Mouse (Mus musculus) layer of hippocampus, postnatal 14 days (tissue): ENCODE measurements around the gene Olfr1396. TPM values are rescaled to one million over a fixed set of nuclear protein-coding genes. Genes with fewer than 3 reads are reported as not detected.

Experiments used
- DNase-seq, 2 experiments: peaks; one replicate each; pipeline ENCODE4 v3.0.0; 2021 to 2022; ENCODE audit warnings: low spot score in 2 of 2, mixed read lengths in 1 of 2
- long read RNA-seq, 2 experiments: library from polyadenylated mRNA; stranded (forward); transcript quantifications; one replicate each; pipeline ENCODE4 v2.0.0; 2021
- total RNA-seq, 2 experiments: library from RNA; stranded (reverse); gene quantifications; 2 replicates each; pipeline ENCODE4 v1.2.3; 2021

Olfr1396 gene
- not detected for total RNA-seq
- long read RNA-seq, experiment 1, result 0 reads
- long read RNA-seq, experiment 2, result 0 reads

DNA sequence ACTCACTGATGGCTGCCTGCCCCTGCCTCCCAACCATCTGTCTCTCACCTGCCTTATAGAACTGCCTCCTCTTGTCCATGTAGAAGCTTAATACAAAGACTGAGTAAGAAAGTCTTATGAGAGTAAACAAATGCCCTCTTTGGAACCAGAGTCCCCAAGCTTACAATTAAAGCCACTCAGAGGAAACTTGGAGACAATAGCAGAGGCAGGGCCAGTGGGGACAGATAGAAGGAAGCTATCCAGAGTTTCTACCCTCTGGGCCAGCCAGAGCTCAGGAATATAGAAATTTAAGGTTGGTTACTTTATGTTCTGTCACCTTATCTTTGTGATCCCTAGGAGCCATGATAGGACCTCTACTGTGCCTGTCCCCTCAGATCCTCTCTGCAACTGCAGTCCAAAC, at the start of gene Olfr1396:
Olfr1396 (minus strand) TSS at position 101 of the 400 bp plus-strand sequence.
- no peak for DNase-seq

DNA sequence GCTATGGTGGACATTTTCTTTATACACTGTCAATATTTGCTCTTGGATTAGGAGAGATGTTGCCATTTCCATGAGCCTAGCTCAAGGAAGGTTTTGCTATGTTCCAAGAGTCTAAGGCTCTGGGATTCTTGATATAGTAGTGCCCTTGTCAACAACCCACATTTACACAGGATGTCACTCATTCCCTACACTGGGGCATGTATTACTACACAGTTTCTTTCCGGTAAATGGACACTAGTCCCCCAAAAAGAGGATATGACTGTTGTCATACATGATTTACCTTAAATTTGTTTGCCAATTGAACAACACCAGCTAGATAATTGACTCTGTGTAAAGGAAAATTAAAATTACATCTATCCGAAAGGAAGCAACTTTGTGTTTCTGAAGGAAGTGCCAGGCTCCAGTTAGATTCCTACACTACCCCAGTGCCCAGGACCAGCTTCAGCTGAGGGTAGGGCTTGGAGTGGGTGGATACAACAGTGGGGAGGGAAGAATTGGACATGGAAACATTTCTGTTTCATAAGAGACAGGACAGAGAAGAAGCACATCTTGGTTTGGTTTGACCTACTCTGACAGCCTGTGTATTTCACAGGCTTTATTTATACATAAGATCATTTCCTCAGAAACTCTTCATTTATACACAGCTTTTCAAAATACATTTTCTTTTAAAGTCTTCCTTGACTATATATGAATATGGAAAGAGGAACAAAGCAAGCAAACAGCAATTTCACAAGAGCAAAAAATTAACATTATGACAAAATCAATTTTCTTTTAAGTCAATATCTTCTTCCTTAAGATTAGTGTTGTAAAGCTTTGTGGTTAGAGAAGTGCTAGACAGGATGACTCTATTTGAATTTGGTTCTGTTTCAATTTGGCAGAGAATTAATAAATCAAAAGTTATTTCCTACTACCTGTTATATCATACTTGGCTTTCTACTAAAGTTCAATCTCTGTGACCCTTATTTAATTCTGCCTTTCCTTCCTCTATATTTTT, 42.4 kb upstream of the Olfr1396 start:
- DNase-seq, result no peak

DNA sequence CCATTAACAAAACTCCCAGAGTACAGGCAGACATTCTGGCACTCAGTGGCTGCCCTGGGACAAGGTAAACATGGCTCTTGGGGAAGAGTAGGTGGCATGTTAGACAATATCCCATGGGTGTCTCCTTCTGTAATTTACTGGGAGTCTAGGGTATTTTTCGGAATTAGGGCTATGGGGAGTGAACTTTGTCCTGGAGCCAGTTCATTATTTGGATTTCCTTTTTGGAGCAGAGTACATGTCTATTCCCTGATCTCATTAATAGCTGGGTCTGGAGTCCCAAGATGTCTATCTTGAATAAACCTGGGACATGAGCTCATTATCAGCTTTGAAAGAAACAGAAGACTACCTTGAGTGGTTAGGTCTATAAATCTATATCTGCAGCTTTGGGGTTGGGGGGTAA, 39.4 kb upstream of the Olfr1396 start, which contains the start of gene Olfr1394:
Olfr1394 (plus strand) TSS at position 301 of the 400 bp plus-strand sequence.
- no peak for DNase-seq

DNA sequence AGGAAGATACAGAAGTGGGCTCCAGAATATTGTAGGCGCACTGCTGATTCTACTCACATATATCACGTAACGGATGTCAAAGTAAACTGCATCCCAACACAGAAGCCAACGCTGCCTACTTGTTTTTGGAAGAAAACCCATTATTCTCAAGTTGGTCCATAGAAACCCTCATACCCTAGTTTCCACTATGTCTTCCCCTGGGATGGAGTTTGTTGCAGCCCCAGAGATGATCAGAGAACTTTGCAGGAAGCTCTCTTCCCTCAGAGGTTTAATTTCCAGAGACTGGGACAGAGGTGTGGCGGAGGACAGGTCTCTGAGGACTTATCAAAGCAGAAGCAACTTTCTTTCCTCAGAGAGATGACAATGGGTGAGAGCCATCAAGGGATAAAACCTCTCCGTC, 27.3 kb upstream of the Olfr1396 start, which contains the start of gene Olfr1395:
Olfr1395 (plus strand) TSS at position 301 of the 400 bp plus-strand sequence.
- DNase-seq, result no peak

DNA sequence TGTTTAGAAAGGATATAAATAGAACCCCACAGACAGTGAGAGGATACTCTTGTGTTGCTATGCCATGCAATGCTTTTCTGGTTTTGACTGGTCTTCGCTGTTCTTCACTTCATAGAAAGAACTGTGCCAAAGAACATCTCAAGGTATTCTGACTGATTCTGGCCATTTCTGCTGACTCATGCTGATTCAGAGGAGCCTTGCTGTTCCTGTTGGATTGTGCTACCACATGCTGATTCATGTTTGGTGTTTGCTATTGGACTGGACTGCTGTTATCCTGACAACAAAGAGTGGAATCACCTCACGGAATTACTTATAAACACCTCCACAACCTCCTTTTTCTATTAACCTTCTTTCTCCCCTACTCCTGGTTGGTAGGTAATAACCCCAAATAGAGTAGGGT, 9.5 kb upstream of the Olfr1396 start:
- DNase-seq, result no peak

DNA sequence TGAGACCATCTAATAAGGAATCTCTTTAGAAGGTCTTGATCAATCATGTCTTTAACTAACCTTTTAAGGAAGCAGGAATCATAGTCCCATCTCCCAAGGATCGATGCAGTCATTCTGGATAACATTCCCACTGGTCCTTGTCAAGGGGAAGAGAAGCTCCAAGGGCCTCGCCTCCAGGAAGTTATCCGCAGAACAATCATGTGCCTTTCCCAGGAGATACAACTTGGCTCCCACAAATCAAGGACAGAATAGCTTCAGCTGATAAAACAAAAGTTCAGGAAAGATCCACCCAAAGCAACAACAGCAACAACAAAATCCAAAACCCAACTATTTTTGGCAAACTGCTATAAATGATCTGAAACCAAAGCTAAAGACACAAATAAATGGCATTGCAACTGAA, 5.0 kb upstream of the Olfr1396 start:
- no peak for DNase-seq

DNA sequence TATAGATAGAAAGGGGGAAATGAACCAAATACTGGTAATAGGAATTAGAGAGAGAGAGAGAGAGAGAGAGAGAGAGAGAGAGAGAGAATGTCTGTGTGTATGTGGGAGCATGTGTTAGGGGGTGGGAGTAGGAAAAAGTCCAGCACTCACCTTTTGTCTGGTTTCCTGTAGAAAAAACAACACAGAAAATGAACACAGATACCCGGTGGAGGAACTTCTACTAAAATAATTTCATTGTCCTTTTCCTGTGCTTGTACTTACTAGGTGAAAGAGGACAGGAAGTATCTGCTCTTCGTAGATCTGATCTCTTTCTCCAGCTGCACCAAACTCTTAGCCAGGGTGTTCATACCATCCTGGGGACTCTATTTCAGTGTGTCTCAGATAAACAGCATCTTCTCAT, 516 bp downstream of the Olfr1396 start:
- no peak for DNase-seq

DNA sequence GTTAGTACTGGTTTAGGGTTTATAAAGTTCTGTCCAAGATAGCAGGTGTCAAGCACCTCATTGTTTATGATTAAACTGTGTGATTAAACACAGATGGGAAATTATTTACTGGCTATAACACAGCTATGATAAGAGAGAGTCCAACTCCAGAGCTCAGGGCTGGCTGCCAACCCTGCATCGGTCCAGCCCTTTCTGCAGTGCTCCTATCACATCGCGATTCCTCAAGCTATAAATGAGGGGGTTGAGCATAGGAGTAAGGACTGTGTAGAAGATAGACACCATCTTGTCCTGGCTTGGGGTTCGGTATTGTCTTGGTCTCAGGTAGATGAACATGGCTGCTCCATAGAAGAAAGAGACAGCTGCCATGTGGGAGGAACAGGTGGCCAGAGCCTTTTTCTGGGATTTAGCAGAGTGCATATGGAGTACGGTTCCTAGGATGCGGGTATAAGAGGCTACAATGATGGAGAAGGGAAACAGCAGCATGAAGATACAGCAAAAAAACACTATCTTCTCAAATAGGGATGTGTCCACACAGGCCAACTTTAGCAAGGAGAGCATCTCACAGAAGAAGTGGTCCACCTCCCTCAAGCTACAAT, 2.0 kb downstream of the Olfr1396 start:
- peak in 1 of 2 experiments; percentile 8 for DNase-seq

DNA sequence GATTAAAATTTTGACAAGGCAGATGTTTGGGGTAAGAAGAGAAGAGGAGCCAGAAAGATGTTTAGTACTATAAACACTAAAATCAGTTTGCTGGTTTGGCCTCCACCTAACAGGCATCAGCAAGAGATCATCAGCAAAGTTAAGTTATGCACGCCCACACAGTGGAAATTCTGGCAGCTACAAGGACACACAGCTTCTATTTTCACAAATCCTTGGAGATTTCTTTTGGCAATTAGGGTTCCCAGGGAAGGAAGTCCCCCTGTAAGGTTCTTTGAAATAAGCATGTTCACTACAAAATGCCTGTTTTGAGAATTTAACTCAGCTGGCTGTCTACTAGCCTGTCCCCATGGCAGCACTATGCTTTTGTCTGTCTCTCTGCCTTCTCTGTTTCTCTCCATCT, 3.7 kb downstream of the Olfr1396 start:
- DNase-seq, result no peak

DNA sequence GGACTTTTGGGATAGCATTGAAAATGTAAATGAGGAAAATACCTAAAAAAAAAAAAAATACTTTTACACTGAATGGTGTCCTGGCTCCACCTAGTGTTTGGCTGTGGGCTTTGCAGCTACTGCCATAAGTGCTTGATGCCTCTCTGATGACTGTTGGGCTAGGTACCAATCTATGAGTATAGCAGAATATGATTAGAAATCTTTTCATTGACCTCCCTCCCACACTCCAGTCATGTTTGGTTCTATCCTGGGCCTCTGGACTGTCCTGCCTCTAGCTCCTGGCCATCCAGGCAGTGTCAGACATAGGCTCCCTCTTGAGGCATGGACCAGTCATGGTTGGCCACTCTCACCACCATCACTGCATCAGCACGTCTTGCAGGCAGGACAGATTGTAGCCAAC, 5.8 kb downstream of the Olfr1396 start:
- no peak for DNase-seq

DNA sequence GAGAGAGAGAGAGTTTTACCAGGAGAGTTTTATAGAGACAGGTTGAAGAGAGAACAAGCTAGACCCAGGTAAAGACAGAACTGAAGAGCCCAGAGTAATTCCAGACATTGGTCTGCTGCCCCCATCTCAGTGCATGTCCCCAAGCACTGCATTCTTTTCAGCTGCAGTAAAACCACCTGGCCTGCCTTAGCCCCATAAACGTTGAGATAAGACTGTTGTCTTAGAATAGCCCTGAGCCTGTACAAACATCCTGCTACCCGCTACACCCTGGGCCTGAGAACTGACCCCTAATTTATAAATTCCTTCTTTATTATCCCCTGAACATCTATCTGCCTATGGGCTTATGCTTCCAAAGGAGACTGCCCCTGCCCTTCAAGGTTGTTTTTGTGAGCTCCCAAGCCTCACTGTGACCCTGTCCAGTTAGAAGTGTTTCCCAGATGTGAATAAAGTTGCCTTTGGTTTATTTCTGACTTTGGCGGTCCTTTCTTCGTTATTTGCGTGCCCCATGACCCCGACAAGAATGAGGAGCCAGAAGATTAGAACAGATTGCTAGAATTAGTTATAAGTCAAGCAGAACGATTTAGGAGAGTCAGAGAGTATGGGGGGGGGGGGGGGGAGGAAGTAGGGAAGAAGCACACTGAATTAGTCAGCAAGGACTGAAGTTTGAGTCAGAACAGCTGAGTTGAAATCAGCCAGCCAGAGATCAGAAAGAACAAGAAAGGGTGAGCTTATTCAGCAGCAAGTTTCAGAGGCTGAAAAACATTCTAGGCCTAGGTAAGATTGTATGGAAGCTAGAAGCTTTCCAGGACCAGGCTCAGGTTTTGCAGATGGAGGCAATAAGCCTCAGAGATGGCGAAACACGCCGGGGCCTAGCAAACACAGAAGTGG, 6.8 kb downstream of the Olfr1396 start:
- no peak for DNase-seq

DNA sequence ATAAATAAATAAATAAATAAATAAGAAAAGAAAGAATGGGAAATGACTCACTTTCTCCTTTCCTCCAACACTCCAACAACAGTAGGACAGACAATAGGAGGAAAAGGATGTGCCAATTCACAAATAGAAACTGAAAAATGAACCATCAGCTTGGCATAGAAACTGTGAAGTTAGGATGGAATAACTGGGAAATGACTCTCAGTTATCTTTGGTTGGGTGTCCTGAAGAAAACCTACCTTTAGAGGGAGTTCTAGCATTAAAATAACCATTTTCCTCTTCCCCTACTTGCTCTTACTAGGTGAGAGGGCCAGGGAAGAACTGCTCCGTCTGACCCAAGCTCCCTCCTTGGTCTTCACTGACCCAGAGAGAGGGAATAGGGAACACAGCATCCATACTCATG, 8.9 kb downstream of the Olfr1396 start:
- DNase-seq, result no peak

DNA sequence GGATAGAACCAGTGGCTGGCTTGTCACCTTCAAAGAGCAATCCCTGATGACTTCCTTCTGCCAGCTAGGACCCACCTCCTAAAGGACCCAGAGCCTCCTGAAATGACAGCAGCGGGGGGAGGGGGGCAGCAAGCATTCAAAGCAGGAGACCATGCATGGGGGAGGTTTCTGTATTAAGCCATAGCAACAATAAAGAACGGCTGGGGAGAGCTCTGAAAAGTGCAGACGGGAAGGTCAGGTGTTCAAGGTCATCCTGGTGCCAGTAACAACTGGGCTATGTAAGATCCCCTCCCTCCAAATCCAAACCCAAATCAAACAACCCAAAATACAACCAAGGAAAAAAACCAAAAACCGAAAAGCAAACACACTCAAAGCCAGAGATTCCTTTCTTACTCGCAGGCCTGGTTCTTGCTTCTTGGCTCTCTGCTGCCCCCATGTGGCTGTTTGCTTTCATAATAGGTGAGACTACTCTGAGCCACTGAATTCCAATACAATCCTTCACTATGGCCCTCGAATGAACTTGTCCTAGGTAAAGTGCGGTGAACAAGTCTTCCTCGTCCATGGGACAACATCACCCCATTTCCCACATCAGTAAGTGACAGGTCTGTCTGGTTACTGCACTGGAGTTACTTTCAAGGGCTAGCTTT, 11.5 kb downstream of the Olfr1396 start:
- DNase-seq, result peak; percentile 78 to 89

DNA sequence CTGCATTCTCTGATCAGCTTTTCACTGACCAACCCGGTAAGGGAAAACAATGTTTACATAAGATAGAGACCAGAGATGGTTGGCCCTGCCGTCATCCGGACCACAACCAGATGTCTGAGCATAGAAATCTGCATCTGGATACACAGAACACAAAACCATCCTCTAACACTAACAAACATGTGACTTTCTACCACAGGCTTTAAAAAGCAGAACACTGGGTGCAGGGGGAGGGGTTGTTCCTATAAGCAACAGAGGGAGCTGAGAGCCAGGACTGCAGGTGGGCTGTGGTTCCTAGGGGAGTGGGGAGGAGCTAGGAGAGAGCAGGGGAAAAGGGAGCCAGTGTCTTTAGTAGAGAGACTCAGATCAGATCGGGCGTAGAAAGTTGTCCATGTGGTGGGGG, 13.2 kb downstream of the Olfr1396 start:
- DNase-seq, result no peak

DNA sequence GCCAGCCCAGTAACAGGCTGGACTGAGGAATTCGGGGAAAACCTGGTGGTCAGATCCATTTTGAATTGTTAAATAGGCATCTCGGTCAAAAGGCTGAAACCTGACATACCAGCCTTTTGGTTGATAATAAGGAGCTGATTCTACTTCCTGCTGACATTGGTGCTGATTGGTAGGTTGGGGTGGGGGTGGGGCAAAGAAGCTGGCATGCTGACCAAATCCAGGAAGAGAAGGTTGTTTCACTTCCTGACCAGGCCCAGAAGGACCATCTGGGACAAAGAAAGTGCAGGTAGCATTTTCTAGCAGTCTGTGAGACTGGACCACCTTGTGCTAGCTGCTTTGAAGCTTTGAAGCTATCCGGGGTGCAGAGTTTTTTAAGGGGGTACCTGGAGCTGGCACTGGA, 14.3 kb downstream of the Olfr1396 start:
- DNase-seq, result no peak

DNA sequence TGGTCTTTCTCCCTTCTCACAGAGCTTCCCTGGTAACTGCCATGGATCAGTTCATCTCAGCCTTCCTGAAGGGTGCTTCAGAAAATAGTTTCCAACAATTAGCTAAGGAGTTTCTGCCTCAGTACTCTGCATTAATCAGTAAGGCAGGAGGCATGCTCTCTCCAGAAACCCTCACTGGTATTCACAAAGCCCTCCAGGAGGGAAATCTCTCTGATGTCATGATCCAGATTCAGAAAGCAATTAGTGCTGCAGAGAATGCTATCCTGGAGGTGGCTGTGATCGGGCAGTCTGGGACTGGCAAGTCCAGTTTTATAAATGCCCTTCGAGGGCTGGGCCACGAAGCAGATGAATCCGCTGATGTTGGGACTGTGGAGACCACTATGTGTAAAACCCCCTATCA, 19.3 kb downstream of the Olfr1396 start:
- no peak for DNase-seq

DNA sequence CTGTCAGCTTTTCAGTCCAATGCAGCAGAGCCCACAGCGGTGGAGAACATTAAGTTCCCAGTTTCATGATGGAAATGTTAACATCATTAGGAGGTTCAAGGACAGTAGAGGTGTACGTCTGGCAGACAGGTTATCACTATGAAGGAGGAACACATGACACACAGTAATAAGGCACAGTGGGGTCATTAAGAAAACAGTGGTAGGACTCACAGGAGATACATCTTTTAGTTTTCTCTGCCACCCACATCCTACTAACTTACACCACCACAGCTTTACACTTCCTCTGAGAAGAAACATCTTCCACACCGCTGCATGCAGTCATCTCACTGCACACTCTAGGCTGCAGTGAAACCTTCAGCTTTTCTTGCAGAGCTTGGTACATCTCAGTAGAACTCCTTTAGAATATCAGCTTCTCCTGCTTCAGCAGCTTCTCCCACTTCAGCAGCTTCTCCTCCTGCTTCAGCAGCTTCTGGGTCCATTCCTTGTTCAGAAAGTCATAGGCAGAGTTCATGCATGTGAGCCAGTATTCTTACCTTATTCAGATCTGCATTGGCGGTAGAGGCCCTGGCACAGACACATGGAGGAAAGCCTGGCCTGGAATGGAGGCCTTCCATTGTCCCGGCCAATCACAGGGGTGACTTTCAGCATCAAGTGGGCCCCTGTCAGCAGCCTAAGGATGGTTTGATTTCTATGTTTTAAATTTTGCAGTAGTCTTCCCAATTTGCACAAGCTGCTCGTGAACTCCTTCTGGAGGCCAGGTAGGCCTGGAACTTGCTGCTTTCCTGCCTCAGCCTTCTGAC, 20.6 kb downstream of the Olfr1396 start:
- no peak for DNase-seq

DNA sequence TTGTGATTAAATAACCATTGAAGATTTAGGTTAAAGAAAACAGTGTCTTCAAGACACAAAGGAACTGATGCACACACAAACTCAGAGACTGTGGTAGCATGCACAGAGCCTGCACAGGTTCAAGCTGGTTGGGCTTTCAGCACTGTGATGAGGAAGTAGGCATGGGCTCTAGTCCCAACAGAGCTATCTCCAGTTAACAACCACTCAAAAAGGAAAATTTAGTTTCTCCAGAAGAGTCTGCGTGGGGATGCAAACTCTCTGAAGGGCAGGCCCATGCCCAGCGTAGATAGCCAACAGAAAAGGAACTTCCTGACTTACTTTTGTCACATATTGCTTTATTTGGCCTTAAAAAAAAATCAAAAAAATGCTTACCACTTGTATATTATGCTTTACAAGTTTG, 21.9 kb downstream of the Olfr1396 start:
- DNase-seq, result no peak

DNA sequence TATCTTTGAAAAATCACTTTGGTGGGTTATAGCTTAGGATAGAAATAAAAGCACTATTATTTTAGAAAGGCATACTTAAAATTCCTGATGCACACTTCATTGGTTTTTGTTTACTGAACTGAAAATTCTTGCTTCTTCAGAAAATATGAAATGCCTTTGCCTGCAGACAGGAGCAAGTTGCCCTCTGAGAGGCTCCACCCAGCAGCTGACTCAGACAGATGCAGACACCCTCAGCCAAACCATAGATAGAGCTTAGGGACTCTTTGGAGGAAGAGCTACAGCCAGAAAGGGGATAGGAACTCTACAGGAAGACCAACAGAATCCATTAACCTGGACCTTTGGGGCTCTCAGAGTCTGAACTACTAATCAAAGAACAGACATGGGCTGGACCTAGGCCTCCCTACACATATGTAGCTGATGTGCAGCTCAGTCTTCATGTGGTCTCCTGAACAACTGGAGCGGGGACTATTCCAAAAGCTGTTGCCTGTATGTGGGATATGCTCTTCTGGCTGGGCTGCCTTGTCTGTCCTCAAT, 22.6 kb downstream of the Olfr1396 start:
- DNase-seq, result no peak

DNA sequence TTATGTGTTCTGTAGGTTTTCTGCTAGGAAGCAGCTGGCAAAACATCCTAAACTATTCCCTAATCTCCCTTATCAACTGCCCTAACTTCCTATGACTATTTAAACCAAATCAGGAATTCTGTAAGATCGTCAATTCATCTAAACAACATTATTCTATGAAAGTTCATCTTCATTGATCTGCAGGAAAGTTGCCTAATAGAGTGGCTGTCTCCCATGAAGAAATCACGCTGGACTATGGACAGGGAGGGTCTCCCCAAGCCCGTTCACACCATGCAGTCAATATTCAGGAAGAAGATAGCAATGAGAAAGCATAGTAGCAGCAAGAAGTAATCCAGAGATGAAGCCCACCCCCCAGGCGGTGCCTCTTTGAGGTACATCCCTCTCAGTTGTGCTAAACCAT, 23.5 kb downstream of the Olfr1396 start:
- DNase-seq, result no peak
